ENCODE assay signal across 1 mouse cellular context in the genomic region with DNA sequence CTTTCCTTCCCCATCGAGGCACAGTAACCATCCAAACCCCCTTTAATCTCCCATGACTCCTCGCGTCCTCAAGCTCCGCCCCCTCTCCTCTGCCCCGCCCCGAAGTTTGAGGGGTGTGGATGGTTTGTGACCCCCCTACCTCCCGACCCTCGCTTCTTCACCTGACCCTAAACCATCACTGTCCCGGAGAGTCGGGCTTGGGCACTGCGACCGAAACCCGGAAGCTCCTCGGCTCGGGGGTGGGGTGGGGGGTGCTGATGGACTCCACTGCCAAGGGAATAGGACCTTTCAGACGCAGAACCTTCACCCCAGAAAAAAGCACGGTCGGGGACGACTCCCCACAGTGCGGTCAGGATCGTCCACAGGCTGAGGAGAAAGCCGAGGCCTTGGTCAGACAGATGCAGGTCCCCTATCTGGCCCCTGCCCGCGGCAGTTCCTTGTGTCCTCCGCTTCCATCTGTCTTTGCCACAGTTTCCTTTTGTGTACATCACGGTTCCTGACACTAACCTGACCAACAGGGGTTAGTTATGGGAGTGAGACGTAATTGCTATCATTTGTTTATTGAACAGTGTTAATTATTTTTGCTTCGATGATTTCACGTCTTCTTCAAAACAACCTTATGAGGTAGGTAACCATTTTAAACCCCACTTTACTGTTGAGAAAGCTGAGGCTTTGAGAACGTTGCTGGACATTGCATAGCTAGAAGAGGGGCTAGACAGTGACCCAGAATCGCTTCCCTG.
TF ChIP-seq lines count a peak whose summit lies in the region.

No protein-coding gene starts in this region.

TF ChIP-seq in C2C12, 6 proteins besides CTCF, POLR2A, EP300 and RAD21:
- TF ChIP-seq MYOG (IDR thresholded peaks at IDR 0.05; ENCODE audit: control insufficient read depth, extremely low read depth, insufficient read length) (no peak), MYOD1 (IDR thresholded peaks at IDR 0.05; ENCODE audit: control insufficient read depth, insufficient read length, low read depth) (no peak), USF1 (IDR thresholded peaks at IDR 0.05; ENCODE audit: low read depth) (no peak), MAX (IDR thresholded peaks at IDR 0.05) (no peak), CEBPB (IDR thresholded peaks at IDR 0.05; ENCODE audit: low read depth) (no peak), FOSL1 (IDR thresholded peaks at IDR 0.05; ENCODE audit: insufficient read depth, low read length, poor library complexity, severe bottlenecking) (no peak)
